Mouse (Mus musculus) ES-E14 (cell line): ENCODE measurements around the gene Zfp618.

ENCODE experiments used
- HCFC1 ChIP-seq: IDR thresholded peaks from 2 replicates; pipeline ENCODE4 v1.6.1; 2012; ENCODE audit warnings: low read length, inconsistent platforms, borderline replicate concordance; ENCODE audit not compliant: insufficient read depth
- ZC3H11A ChIP-seq: IDR thresholded peaks from 2 replicates; pipeline ENCODE4 v1.6.1; 2012; ENCODE audit warnings: low read depth, mild to moderate bottlenecking, inconsistent platforms, low read length, borderline replicate concordance

- TF ChIP-seq ZC3H11A = no peak
- TF ChIP-seq HCFC1 = no peak
These were observed 91.5 kb downstream of the Zfp618 start for GRCm38 (mm10) chr4:63056641-63057415.
